11 mouse cellular contexts compared by ENCODE assay signal in genomic region chr8:108711490-108711793, GRCm38 (mm10).
A peak's percentile ranks its signal among the peaks of the same experiment; 100 is the strongest.
DNase-seq lines count a peak whose midpoint lies in the region; ATAC-seq and TF ChIP-seq lines count a peak whose summit lies in the region.
"Had no signal": no experiment of that assay in that cellular context is flagged by ENCODE, and none has a peak within 500 bp of the region (broad histone marks: within the 10 kb centered on the region; RNA-seq: fewer than 3 reads in every experiment).

No protein-coding gene starts in this region.

- H3K9me3 ChIP-seq in heart, embryonic 14.5 days (ENCODE audit: control insufficient read depth, low read length), result no peaks in the 10 kb centered on the region
- H3K9me3 ChIP-seq in embryonic facial prominence, embryonic 13.5 days, result no peaks in the 10 kb centered on the region
- no peaks in the 10 kb centered on the region for H3K9me3 ChIP-seq in hindbrain, embryonic 14.5 days (ENCODE audit: control insufficient read depth, low read length)
- H3K9me3 ChIP-seq in midbrain, embryonic 16.5 days (replicated peaks; ENCODE audit: control insufficient read depth, low read length, poor library complexity, severe bottlenecking), result no peaks in the 10 kb centered on the region

- no peak for TF ChIP-seq EP300 in heart, adult 2 months (IDR thresholded peaks at IDR 0.05; ENCODE audit: insufficient read depth, low read depth, low read length)

- no peak for TF ChIP-seq POLR2A in heart, adult 2 months (IDR thresholded peaks at IDR 0.05; ENCODE audit: insufficient read depth, low read depth, low read length)

- no peaks in the 10 kb centered on the region for H3K36me3 ChIP-seq in heart, embryonic 14.5 days (ENCODE audit: control insufficient read depth, insufficient read depth, low read length)
- H3K36me3 ChIP-seq in heart, adult 2 months (ENCODE audit: control insufficient read depth, insufficient read depth, low read length), result 0 out of 2 replicates have a peak, but pooled peaks cover 2% of the 10 kb centered on the region
- H3K36me3 ChIP-seq in embryonic facial prominence, embryonic 13.5 days, result no peaks in the 10 kb centered on the region
- no peaks in the 10 kb centered on the region for H3K36me3 ChIP-seq in hindbrain, embryonic 14.5 days (replicated peaks; ENCODE audit: control insufficient read depth, insufficient read depth)
- H3K36me3 ChIP-seq in midbrain, embryonic 16.5 days (ENCODE audit: control insufficient read depth, insufficient read depth, low read length), result no peaks in the 10 kb centered on the region

- WGBS in heart, embryonic 14.5 days, result 36% methylated on average over 5 of the region's 5 CpGs
- WGBS in heart, adult 2 months, result 71% methylated on average over 5 of the region's 5 CpGs
- WGBS in embryonic facial prominence, embryonic 13.5 days, result 17% methylated on average over 5 of the region's 5 CpGs
- WGBS in hindbrain, embryonic 14.5 days, result 21% methylated on average over 5 of the region's 5 CpGs
- WGBS in midbrain, embryonic 16.5 days, result 17% methylated on average over 5 of the region's 5 CpGs

- H3K4me3 ChIP-seq in heart, embryonic 14.5 days (ENCODE audit: control insufficient read depth in 1 of 2, insufficient read depth in 1 of 2, low read depth in 1 of 2, low read length in 2 of 2), result no peak overlapping the region
- H3K4me3 ChIP-seq in heart, adult 2 months, result no peak overlapping the region
- 0 out of 2 replicates have a peak overlapping the region, but pooled peaks have one; percentile 26 for H3K4me3 ChIP-seq in embryonic facial prominence, embryonic 13.5 days
- H3K4me3 ChIP-seq in hindbrain, embryonic 14.5 days (replicated peaks; ENCODE audit: low read length), result peak overlapping the region; percentile 13; the same call in 1 of the 2 replicates
- peak overlapping the region; percentile 18 for H3K4me3 ChIP-seq in midbrain, embryonic 16.5 days (ENCODE audit: low read depth, low read length)
- H3K4me3 ChIP-seq: left cerebral cortex, adult 2 months had no signal

- ATAC-seq in heart, embryonic 14.5 days (ENCODE audit: insufficient number of reproducible peaks, insufficient read depth, low FRiP score, low read depth), result no peak
- ATAC-seq in embryonic facial prominence, embryonic 13.5 days (ENCODE audit: insufficient number of reproducible peaks, insufficient read depth, low FRiP score, low TSS enrichment, low read depth), result no peak
- ATAC-seq in hindbrain, embryonic 14.5 days (ENCODE audit: low FRiP score), result no peak
- no peak for ATAC-seq in midbrain, embryonic 16.5 days
- ATAC-seq: CD4-positive, CD25-positive, alpha-beta regulatory T cell, adult 4 months had no signal

- no peak for TF ChIP-seq CTCF in heart, adult 2 months (IDR thresholded peaks at IDR 0.05)

- H3K27me3 ChIP-seq in heart, embryonic 14.5 days (ENCODE audit: control insufficient read depth, insufficient read depth, low read length), result no peaks in the 10 kb centered on the region
- no peaks in the 10 kb centered on the region for H3K27me3 ChIP-seq in heart, adult 2 months (ENCODE audit: control insufficient read depth, insufficient read depth, low read length)
- no peaks in the 10 kb centered on the region for H3K27me3 ChIP-seq in embryonic facial prominence, embryonic 13.5 days
- H3K27me3 ChIP-seq in hindbrain, embryonic 14.5 days (ENCODE audit: control insufficient read depth, insufficient read depth, low read length), result peaks cover 12% of the 10 kb centered on the region; the same call in 1 of the 2 replicates
- H3K27me3 ChIP-seq in midbrain, embryonic 16.5 days (ENCODE audit: control insufficient read depth, insufficient read depth, low read depth, low read length), result no peaks in the 10 kb centered on the region

- H3K4me2 ChIP-seq in heart, embryonic 14.5 days (ENCODE audit: low read length), result peak overlapping the region; percentile 72
- peak overlapping the region; percentile 95 for H3K4me2 ChIP-seq in embryonic facial prominence, embryonic 13.5 days
- peak overlapping the region; percentile 92 for H3K4me2 ChIP-seq in hindbrain, embryonic 14.5 days (replicated peaks)
- H3K4me2 ChIP-seq in midbrain, embryonic 16.5 days (ENCODE audit: low read length), result peak overlapping the region; percentile 96

- H3K9ac ChIP-seq in heart, embryonic 14.5 days (ENCODE audit: low read length), result peak overlapping the region; percentile 69
- H3K9ac ChIP-seq in heart, adult 2 months (ENCODE audit: low read depth, low read length), result no peak overlapping the region
- peak overlapping the region; percentile 94; the same call in 1 of the 2 replicates for H3K9ac ChIP-seq in embryonic facial prominence, embryonic 13.5 days
- H3K9ac ChIP-seq in hindbrain, embryonic 14.5 days, result peak overlapping the region; percentile 98
- peak overlapping the region; percentile 95 for H3K9ac ChIP-seq in midbrain, embryonic 16.5 days (ENCODE audit: low read depth, low read length)

- DNase-seq in heart, adult 2 months, result no peak
- DNase-seq in hindbrain, embryonic 14.5 days (ENCODE audit: low spot score), result no peak
- no peak for DNase-seq in spleen, postnatal 36 days (ENCODE audit: low spot score in 2 of 2)
- no peak for DNase-seq in embryo, embryonic 9.5 days (ENCODE audit: extremely low spot score)
- DNase-seq in embryo, embryonic 11 days, result no peak
- DNase-seq: cerebellum, adult 9-11 months had no signal

- peaks cover 40 to 79% of the 10 kb centered on the region in 2 experiments for H3K4me1 ChIP-seq in heart, embryonic 14.5 days (ENCODE audit: control insufficient read depth in 2 of 2, insufficient read depth in 2 of 2, low read length in 2 of 2)
- peaks cover 9% of the 10 kb centered on the region for H3K4me1 ChIP-seq in heart, adult 2 months (ENCODE audit: control insufficient read depth, insufficient read depth, low read length)
- H3K4me1 ChIP-seq in embryonic facial prominence, embryonic 13.5 days, result peaks cover 88% of the 10 kb centered on the region
- H3K4me1 ChIP-seq in hindbrain, embryonic 14.5 days (replicated peaks; ENCODE audit: control insufficient read depth, insufficient read depth, low read length), result peaks cover 73% of the 10 kb centered on the region
- H3K4me1 ChIP-seq in midbrain, embryonic 16.5 days (ENCODE audit: control insufficient read depth, insufficient read depth, low read length), result peaks cover 59% of the 10 kb centered on the region

- intact Hi-C loops in heart, adult 2 months (cut with DNase I), result loop anchor here (5.0 to 10.0 kb wide), 2 partner anchors 71 to 173 kb away; no protein-coding TSS in a partner anchor

- peak overlapping the region; percentile 41 to 84 for H3K27ac ChIP-seq in heart, embryonic 14.5 days (replicated peaks in 1 of 2; ENCODE audit: control insufficient read depth in 1 of 2, insufficient read depth in 1 of 2, low read depth in 2 of 2, low read length in 2 of 2)
- H3K27ac ChIP-seq in heart, adult 2 months, result no peak overlapping the region; the same call in none of the 2 replicates
- H3K27ac ChIP-seq in embryonic facial prominence, embryonic 13.5 days, result peak overlapping the region; percentile 96
- peak overlapping the region; percentile 100 for H3K27ac ChIP-seq in hindbrain, embryonic 14.5 days
- H3K27ac ChIP-seq in midbrain, embryonic 16.5 days (ENCODE audit: low read length), result peak overlapping the region; percentile 100
- H3K27ac ChIP-seq: left cerebral cortex, adult 2 months had no signal

- H3K79me2 ChIP-seq in heart, adult 2 months (replicated peaks; ENCODE audit: control insufficient read depth, insufficient read depth, low read length), result 0 out of 2 replicates have a peak, but pooled peaks cover 1% of the 10 kb centered on the region

Comparison
In these comparisons a context has a peak if more than half of its experiments do, and no peak if none do; other contexts are left out.
1. H3K4me3 ChIP-seq: peak in embryonic facial prominence, embryonic 13.5 days (single experiment), hindbrain, embryonic 14.5 days (single experiment) and midbrain, embryonic 16.5 days (single experiment); none in heart, embryonic 14.5 days (0 of 2) and heart, adult 2 months (single experiment).
2. Peak in every context shown above with its lines, with median percentiles within 50 percentile points of each other: H3K4me2 ChIP-seq.